Mouse (Mus musculus): ENCODE measurements at regions not wholly inside any gene's neighbourhood (a gene's known extent, or its start where the extent isn't known, plus 50 kb on each side); places are given as distances from the start of the nearest gene placed in this dataset.
"Not testable (repeated sequence)": the region's sequence is repeated elsewhere in the genome, so short reads cannot be mapped to it uniquely, and the experiment has no call there.

GRCm38 (mm10) chr10:11801372-11802230 lies 458.4 kb downstream of the Epm2a start:
- not testable (repeated sequence) for DNase-seq (ENCODE audit: low read depth, low spot score)

- no peak for DNase-seq (ENCODE audit: low read depth, low spot score)
Observed at GRCm38 (mm10) chr10:11809255-11809654, 466.1 kb downstream of the Epm2a start.

DNA sequence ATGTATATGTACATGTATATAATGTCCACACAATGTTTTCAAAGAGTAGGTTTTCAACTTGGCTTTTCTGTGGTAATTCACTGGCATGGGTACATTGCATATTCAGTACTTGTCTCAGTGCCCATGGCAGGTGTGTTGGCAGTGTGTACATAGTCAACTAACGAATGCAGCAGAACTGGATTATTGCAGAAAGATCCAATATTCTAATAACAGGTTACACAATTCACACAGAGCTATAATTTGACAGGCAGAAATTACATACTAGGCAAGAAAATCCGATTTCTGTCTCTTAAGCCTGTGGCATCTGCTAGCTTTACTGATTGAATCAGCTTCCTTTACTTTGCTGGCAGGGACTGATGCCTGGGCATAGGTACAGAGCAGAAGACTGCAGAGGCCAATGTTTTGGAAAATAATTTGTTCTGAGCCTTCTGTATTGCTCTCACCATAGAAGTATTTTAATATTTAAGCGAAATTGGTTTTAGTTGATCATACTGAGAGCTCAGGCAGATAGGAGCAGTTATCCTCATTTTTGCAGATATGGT lies 479.3 kb downstream of the Epm2a start:
- no peak for DNase-seq (ENCODE audit: low read depth, low spot score)

DNA sequence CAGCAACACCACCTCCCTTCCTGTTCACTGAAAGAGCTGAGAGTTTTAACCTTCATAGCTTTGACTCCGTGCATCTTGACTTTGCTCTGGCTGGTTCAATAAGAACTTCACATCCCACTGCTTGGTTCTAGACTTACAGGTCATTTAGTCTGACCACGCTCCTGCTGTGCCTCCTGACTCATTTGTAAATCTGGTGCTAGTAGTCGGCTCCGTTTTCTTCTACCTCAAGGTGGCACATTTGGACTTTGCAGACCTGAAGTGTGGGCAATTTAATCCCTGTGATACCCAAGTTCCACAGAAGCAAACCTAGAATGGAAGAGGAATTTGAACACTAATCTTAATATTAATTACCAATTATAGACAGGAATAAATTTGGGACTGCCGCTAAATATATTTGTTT lies 497.9 kb downstream of the Epm2a start:
- DNase-seq (ENCODE audit: low read depth, low spot score) = no peak

DNA sequence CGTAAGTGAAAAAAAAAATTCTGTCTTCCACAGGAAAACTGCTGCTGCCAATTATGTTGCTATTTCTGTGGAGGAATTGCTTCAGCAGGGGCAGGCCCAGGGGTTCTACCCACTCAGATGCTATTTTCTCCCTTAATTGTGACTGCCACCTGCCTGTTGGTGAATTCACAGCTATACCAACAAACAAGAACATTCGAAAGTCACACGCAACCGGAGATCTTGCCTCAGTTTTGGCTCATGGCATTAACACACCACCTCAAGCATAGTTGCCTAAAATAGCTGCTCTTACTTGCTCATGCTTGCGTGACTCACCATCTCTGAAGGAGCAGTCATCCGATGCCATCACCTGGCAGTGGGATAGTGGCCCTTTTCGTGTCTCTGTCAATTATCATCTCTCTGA lies 498.3 kb downstream of the Epm2a start:
- no peak for DNase-seq (ENCODE audit: low read depth, low spot score)

GRCm38 (mm10) chr10:11846141-11846540 lies 502.9 kb downstream of the Epm2a start:
- DNase-seq (ENCODE audit: low read depth, low spot score) = no peak

- no peak for DNase-seq (ENCODE audit: low read depth, low spot score)
Observed at GRCm38 (mm10) chr10:11875145-11876131, 532.2 kb downstream of the Epm2a start.

GRCm38 (mm10) chr10:11886237-11886636 lies 543.0 kb downstream of the Epm2a start:
- no peak for DNase-seq (ENCODE audit: low read depth, low spot score)

GRCm38 (mm10) chr10:11888953-11889352 lies 545.7 kb downstream of the Epm2a start:
- no peak for DNase-seq (ENCODE audit: low read depth, low spot score)

- no peak for DNase-seq (ENCODE audit: low read depth, low spot score)
Observed at GRCm38 (mm10) chr10:11922132-11922531, 578.9 kb downstream of the Epm2a start.

GRCm38 (mm10) chr10:11938164-11938563 lies 595.0 kb downstream of the Epm2a start:
- DNase-seq (ENCODE audit: low read depth, low spot score) = no peak

DNA sequence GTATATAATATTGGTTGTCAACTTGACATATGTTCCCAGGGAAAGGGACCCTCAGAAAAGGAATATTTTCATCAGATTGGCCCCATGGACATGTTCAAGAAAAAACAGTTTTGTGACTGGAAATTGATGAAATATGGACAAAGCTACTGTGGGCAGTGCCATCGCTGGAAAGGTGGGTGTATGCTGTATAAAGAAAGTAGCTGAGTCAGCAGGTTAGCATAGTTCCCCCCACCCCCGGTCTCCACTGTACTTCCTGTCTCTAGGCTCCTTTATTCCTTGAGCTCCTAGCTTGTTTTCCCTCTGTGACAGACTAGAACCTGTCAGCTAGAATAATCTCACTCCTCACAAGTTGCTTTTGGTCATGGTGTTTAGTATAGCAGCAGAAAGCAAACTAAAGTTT lies 599.6 kb downstream of the Epm2a start:
- no peak for DNase-seq (ENCODE audit: low read depth, low spot score)

DNA sequence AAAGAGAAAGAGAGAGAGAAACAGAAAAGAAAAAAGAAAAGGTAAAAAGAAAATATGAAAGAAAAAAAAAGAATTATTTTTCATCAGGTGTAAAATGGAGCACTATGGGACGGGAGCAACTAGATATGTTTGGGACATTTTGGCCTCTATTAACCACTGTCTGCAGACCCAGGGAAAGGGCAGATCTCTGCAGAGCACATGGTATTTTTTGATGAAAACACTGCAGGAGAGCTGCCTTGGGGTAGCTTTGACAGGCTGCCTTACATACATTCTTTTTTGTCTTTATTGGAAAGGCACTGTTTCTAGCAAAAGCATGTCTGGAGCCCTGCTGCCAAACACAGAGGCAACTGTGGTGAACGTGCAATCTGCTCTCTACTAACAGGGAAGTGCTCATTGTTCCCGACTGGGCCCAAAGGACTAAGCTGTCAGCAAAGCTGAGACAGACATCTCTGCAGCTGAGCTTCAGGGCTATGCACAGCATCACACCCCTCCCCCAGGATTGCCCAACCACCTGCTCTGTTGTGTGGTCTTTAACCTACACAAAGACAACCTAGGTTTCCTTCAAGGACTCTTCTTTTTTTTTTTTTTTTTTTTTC lies 617.2 kb downstream of the Epm2a start:
- no peak for DNase-seq (ENCODE audit: low read depth, low spot score)

DNA sequence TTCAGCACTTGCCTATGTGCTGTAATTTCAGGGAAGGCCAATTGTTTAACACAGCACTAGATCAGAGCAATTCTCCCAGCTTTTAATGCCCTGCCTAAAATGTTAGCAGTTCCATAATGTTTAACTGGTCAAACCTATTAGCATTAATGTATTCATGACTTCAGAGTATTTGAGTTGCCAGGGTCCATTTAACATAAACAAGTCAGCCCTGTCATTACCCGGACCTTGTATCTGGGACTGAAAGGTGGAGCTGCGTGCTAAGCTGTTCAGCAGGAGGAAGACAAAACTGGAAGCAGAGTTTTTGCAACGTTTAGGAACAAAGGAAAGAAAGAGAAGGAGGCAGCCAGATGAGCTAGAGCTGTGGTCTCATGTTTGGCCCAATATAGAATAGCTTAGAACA lies 661.8 kb downstream of the Epm2a start:
- no peak for DNase-seq (ENCODE audit: low read depth, low spot score)

DNA sequence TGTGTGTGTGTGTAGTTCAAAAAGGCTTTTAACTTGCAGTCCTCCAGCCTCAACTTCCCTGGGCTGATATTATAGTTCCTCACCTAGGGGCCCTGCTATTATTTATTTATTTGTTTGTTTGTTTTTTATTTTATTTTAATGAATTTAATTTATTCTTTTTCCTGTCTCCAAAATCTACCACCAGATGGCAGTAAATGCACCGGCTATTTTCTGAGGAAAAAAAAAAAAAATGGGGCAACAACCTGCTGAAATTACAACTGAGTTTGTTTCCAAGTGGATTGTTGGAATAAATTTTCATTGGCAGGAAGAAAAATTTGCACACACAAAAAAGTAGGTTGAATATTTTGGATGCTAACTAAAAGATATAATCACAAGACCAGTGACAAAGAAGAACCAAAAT lies 662.7 kb downstream of the Epm2a start:
- DNase-seq (ENCODE audit: low read depth, low spot score) = no peak

GRCm38 (mm10) chr10:12017286-12017685 lies 674.1 kb downstream of the Epm2a start:
- no peak for DNase-seq (ENCODE audit: low read depth, low spot score)

DNA sequence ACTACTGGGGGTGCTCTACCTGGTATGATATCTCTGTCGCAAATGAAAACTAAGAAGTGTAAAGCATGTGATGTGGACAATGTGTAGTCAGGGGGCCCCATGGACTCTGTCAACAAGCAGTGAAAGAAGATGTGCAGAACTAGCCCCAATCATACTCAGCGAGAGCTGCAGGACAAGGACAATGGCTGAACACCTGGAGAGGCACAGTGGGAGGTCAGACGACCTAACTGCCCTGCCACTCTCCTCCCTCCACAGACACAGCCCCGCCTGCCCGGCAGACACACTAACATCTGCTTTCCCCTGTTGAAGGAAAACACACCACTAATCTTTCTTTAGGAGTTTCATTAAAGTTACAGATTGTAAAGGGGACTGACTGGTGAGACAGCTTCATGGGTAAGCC lies 675.1 kb downstream of the Epm2a start:
- DNase-seq (ENCODE audit: low read depth, low spot score) = no peak

DNA sequence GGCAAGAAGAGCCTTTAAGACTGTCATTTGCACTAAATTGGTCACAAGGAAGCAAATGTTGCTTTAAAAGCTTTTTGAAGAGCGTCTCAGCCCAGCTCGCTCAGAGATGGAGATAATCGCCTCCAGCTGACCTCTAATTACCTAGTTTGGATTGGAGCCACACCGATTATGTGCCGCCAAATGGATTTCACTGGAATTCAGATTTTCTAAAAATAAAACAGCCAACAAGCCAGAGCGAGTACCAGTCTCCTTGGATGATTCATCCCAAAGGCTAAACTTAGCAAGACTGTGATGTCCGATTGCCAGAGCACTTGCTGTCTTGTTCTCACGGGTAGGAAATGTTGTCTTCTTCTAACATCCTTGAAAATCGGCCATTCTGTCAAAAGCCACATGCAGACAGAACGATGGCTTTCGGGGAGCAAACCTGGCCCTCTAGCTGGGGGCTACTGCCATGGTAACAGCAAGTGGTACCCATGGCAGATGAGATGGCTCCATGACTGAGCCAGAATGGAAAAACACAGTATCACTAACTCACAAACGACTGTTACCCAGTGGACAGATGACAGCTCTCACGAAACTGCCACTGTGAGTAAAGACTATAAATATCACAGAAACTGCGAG lies 676.1 kb downstream of the Epm2a start:
- DNase-seq (ENCODE audit: low read depth, low spot score) = peak; percentile 25

GRCm38 (mm10) chr10:12020576-12020975 lies 677.4 kb downstream of the Epm2a start:
- DNase-seq (ENCODE audit: low read depth, low spot score) = no peak

- DNase-seq (ENCODE audit: low read depth, low spot score) = no peak
Observed at GRCm38 (mm10) chr10:12035159-12035558, 692.0 kb downstream of the Epm2a start.

GRCm38 (mm10) chr10:12045937-12046336 lies 702.7 kb downstream of the Epm2a start:
- no peak for DNase-seq (ENCODE audit: low read depth, low spot score)

Measured in skeletal muscle tissue, adult 2 months (tissue).